Mouse (Mus musculus): ENCODE data around the gene Mark4.

DNA sequence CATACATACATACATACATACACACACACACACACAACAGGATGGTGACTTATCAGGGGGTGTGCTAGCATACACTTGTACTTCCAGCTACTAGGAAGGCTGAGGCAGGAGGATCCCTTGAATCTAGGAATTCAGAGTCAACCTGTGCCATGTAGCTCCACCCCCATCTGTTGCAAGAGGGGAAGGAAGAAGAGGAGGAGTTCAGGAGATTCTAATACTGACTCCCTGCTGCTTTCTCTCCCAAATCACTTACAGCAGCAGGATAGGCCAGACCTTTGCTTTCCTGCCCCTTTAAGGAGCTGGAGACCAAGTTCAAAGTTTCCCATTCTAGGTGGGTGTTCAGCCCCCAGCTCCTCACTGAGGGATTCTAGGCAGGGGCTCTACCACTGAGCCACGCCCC is 26.9 kb upstream of the Mark4 start:
- TF ChIP-seq CTCF (IDR thresholded peaks at IDR 0.05; ENCODE audit: low read depth), result no peak
- no peak for TF ChIP-seq EP300 (optimal IDR thresholded peaks at IDR 0.05)

Measured in stomach, postnatal 0 days (tissue).